Mouse (Mus musculus): ENCODE measurements around the gene Rbm19. TPM values are rescaled to one million over a fixed set of nuclear protein-coding genes. Genes with fewer than 3 reads are reported as not detected.

The Rbm19 gene
- polyA plus RNA-seq (2015; fragmentation: Nextera tagmentation; extraction: Ambion mirVana), result 8.8 and 10.5 TPM in 2 replicates

DNA sequence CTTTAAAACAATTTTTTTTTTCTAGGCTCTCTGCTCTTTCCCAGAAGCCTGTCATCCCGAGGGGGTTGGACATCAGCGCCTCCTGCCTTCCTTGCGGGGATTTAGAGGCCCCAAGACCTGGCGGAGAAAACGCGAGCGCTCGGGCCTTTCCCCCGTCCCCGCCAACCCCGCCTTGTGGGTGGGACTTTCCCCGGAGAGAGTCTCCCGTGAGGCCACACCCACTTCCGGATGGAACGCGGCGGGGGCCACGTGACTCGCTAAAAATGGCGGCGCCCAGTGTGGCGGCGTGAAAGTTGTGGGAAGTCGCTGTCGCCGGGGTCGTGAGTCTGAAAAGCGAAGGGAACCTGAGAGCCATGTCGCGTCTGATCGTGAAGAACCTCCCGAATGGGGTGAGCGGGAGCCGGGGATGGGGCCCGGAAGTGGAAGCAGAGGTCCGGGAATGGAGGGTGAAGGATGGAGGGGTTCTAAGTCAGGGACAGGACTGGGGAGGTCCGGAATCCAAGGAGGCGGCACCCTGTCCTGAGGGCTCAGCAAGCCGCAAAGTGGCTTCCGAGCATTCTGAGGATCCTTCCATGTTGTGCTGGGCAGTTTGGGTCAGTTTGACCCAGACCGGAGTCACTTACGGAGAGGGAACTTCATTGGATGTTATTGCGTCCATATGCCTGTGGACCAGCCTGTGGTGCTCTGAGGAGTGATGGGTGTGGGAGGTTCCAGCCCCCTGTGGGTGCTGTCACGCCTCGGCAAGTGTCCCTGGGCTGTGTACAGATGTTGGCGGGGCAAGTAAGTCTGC, at the start of gene Rbm19:
TSS of gene Rbm19 (plus strand) at position 205 of the 790 bp plus-strand sequence.
- Histone ChIP-seq H3K27ac (ENCODE audit: low read length) (no peak within 1 kb of the TSS), H3K4me1 (ENCODE audit: control insufficient read depth, low read depth, low read length) (peaks cover 9% of the 10 kb centered on the region), H3K36me3 (ENCODE audit: control insufficient read depth, insufficient read depth) (peaks cover 7% of the 10 kb centered on the region; the same call in 1 of the 2 replicates), H3K4me2 (ENCODE audit: low read depth, low read length) (peak within 1 kb of the TSS; percentile 79), H3K27me3 (ENCODE audit: control insufficient read depth, insufficient read depth, low read depth, low read length) (peaks cover 3% of the 10 kb centered on the region; the same call in 1 of the 2 replicates), H3K9me3 (replicated peaks; ENCODE audit: control insufficient read depth, low read length) (no peaks in the 10 kb centered on the region), H3K9ac (ENCODE audit: low read depth, low read length) (peak within 1 kb of the TSS; percentile 60), H3K4me3 (ENCODE audit: low read depth, low read length) (peak within 1 kb of the TSS; percentile 73)
- ATAC-seq (ENCODE audit: low read depth), result peak; percentile 91
- under 1% methylated on average over 46 of the region's 46 CpGs for WGBS (ENCODE audit: insufficient replicate concordance)

DNA sequence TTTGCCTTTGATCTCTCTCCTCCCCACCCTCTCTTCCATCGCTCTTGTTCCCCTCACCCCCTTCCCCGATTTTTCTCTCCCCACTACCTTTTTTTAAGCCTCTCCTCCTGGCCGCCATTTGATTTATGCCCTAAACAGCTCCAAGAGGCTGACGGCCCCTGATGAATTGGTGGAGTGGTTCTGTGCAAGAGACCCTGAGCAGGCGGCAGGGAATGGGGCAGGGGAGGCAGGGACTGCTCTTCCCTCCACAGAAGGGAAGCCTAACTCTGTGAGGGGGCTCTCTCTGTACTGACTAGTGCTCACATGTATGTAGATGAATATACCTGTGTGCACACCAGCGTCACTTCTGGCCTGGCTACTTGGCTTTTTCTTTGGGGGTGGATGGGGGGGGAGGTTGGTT, 49.0 kb upstream of the Rbm19 start:
- no peak overlapping the region for H3K9ac ChIP-seq (ENCODE audit: low read depth, low read length)
- no peak overlapping the region for H3K27ac ChIP-seq (ENCODE audit: low read length)
- no peak overlapping the region for H3K4me3 ChIP-seq (ENCODE audit: low read depth, low read length)
- WGBS (ENCODE audit: insufficient replicate concordance), result 25% methylated on average over 6 of the region's 6 CpGs
- no peak for ATAC-seq (ENCODE audit: low read depth)
- H3K9me3 ChIP-seq (replicated peaks; ENCODE audit: control insufficient read depth, low read length), result no peaks in the 10 kb centered on the region
- H3K4me1 ChIP-seq (ENCODE audit: control insufficient read depth, low read depth, low read length), result no peaks in the 10 kb centered on the region
- no peak overlapping the region for H3K4me2 ChIP-seq (ENCODE audit: low read depth, low read length)
- no peaks in the 10 kb centered on the region for H3K36me3 ChIP-seq (ENCODE audit: control insufficient read depth, insufficient read depth)
- no peaks in the 10 kb centered on the region for H3K27me3 ChIP-seq (ENCODE audit: control insufficient read depth, insufficient read depth, low read depth, low read length)

DNA sequence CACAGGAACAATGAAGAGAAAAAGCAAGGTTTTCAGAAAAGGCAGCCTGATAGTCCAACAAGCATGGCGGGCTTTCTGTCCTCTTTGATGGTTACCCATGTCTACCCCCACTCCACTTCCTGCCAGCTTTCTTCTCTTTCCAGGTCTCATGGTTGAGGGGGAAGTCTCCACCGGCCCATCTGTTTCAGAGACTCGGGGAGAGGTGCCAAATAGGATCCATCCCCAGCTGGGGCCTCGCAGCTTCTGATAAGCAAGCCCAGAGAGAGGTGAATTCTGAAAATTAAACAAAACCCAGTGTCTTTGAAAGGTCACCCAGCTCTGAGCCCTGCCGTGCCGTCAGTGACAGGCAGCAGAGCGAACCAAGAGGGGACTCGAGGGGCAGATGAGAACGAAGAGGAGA, 42.2 kb upstream of the Rbm19 start:
- Histone ChIP-seq H3K36me3 (ENCODE audit: control insufficient read depth, insufficient read depth) (no peaks in the 10 kb centered on the region), H3K4me1 (ENCODE audit: control insufficient read depth, low read depth, low read length) (no peaks in the 10 kb centered on the region), H3K27ac (ENCODE audit: low read length) (no peak overlapping the region), H3K9me3 (replicated peaks; ENCODE audit: control insufficient read depth, low read length) (no peaks in the 10 kb centered on the region), H3K4me3 (ENCODE audit: low read depth, low read length) (no peak overlapping the region), H3K9ac (ENCODE audit: low read depth, low read length) (no peak overlapping the region), H3K4me2 (ENCODE audit: low read depth, low read length) (no peak overlapping the region), H3K27me3 (ENCODE audit: control insufficient read depth, insufficient read depth, low read depth, low read length) (no peaks in the 10 kb centered on the region)
- no peak for ATAC-seq (ENCODE audit: low read depth)
- 41% methylated on average over 9 of the region's 9 CpGs for WGBS (ENCODE audit: insufficient replicate concordance)

GRCm38 (mm10) chr5:120080027-120080426, 36.2 kb upstream of the Rbm19 start:
- Histone ChIP-seq H3K27me3 (ENCODE audit: control insufficient read depth, insufficient read depth, low read depth, low read length) (no peaks in the 10 kb centered on the region; the same call in 1 of the 2 replicates), H3K27ac (ENCODE audit: low read length) (no peak overlapping the region), H3K9me3 (replicated peaks; ENCODE audit: control insufficient read depth, low read length) (no peaks in the 10 kb centered on the region), H3K36me3 (ENCODE audit: control insufficient read depth, insufficient read depth) (no peaks in the 10 kb centered on the region), H3K4me1 (ENCODE audit: control insufficient read depth, low read depth, low read length) (no peaks in the 10 kb centered on the region), H3K4me2 (ENCODE audit: low read depth, low read length) (no peak overlapping the region), H3K9ac (ENCODE audit: low read depth, low read length) (no peak overlapping the region), H3K4me3 (ENCODE audit: low read depth, low read length) (no peak overlapping the region)
- no peak for ATAC-seq (ENCODE audit: low read depth)
- WGBS (ENCODE audit: insufficient replicate concordance), result 42% methylated on average over 9 of the region's 9 CpGs

GRCm38 (mm10) chr5:120080468-120080867, 35.8 kb upstream of the Rbm19 start:
- Histone ChIP-seq H3K27me3 (ENCODE audit: control insufficient read depth, insufficient read depth, low read depth, low read length) (no peaks in the 10 kb centered on the region; the same call in 1 of the 2 replicates), H3K27ac (ENCODE audit: low read length) (no peak overlapping the region), H3K4me3 (ENCODE audit: low read depth, low read length) (no peak overlapping the region), H3K4me1 (ENCODE audit: control insufficient read depth, low read depth, low read length) (no peaks in the 10 kb centered on the region), H3K9me3 (replicated peaks; ENCODE audit: control insufficient read depth, low read length) (no peaks in the 10 kb centered on the region), H3K36me3 (ENCODE audit: control insufficient read depth, insufficient read depth) (no peaks in the 10 kb centered on the region), H3K4me2 (ENCODE audit: low read depth, low read length) (no peak overlapping the region), H3K9ac (ENCODE audit: low read depth, low read length) (no peak overlapping the region)
- WGBS (ENCODE audit: insufficient replicate concordance), result 55% methylated on average over 6 of the region's 6 CpGs
- ATAC-seq (ENCODE audit: low read depth), result no peak

DNA sequence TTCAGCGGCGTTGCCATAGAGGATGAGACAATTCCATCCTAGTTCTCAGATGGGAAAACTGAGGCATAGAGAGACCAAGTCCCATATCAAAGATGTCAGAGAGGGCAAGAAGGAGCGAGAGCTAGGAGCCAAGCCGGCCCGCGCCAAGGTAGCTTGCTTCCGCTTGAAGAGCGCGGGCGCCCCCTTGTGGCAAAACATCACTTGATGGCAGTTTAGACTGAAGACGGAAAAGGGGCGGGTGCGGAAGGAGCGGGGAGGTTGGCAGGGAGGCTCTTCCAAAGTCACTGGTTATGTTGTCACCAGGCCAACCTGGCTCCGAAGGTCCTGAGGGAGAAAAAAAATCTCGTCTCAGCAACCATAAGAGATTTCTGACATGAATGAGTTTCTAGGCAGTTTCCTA, 27.7 kb upstream of the Rbm19 start:
- WGBS (ENCODE audit: insufficient replicate concordance), result 1% methylated on average over 16 of the region's 16 CpGs
- no peak overlapping the region for H3K4me2 ChIP-seq (ENCODE audit: low read depth, low read length)

DNA sequence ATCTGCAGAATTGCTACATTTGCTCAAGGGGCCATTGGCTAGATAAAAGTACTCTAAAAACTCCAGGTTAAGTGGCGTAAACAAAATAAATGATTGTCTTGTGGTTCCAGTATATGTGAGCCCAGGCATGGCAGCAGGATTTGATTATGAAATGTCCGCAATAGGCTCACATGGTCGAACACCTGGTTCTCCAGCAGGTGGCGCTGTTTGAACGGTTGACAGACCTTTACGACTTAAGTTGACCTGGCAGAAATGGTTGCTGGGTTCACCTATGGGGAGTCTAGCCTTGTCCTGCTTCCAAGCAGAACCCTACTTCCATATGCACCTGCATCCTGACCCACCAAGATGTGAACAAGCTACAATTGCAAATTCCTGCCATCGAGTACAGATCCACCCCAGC, 21.7 kb upstream of the Rbm19 start:
- Histone ChIP-seq H3K4me1 (ENCODE audit: control insufficient read depth, low read depth, low read length) (no peaks in the 10 kb centered on the region), H3K27ac (ENCODE audit: low read length) (no peak overlapping the region), H3K36me3 (ENCODE audit: control insufficient read depth, insufficient read depth) (no peaks in the 10 kb centered on the region), H3K4me2 (ENCODE audit: low read depth, low read length) (no peak overlapping the region), H3K9me3 (replicated peaks; ENCODE audit: control insufficient read depth, low read length) (no peaks in the 10 kb centered on the region), H3K27me3 (ENCODE audit: control insufficient read depth, insufficient read depth, low read depth, low read length) (no peaks in the 10 kb centered on the region), H3K9ac (ENCODE audit: low read depth, low read length) (no peak overlapping the region), H3K4me3 (ENCODE audit: low read depth, low read length) (no peak overlapping the region)
- ATAC-seq (ENCODE audit: low read depth), result no peak
- WGBS (ENCODE audit: insufficient replicate concordance), result 39% methylated on average over 7 of the region's 7 CpGs

More for the DNA sequence above, 27.7 kb upstream of the Rbm19 start:
- no peak for ATAC-seq (ENCODE audit: low read depth)
- no peaks in the 10 kb centered on the region for H3K36me3 ChIP-seq (ENCODE audit: control insufficient read depth, insufficient read depth)
- H3K27me3 ChIP-seq (ENCODE audit: control insufficient read depth, insufficient read depth, low read depth, low read length), result peaks cover 4% of the 10 kb centered on the region; the same call in 1 of the 2 replicates
- no peaks in the 10 kb centered on the region for H3K9me3 ChIP-seq (replicated peaks; ENCODE audit: control insufficient read depth, low read length)
- no peak overlapping the region for H3K9ac ChIP-seq (ENCODE audit: low read depth, low read length)
- no peak overlapping the region for H3K27ac ChIP-seq (ENCODE audit: low read length)
- H3K4me1 ChIP-seq (ENCODE audit: control insufficient read depth, low read depth, low read length), result no peaks in the 10 kb centered on the region
- no peak overlapping the region for H3K4me3 ChIP-seq (ENCODE audit: low read depth, low read length)

- Histone ChIP-seq H3K36me3 (ENCODE audit: control insufficient read depth, insufficient read depth) (no peaks in the 10 kb centered on the region), H3K4me1 (ENCODE audit: control insufficient read depth, low read depth, low read length) (no peaks in the 10 kb centered on the region), H3K4me3 (ENCODE audit: low read depth, low read length) (no peak overlapping the region), H3K4me2 (ENCODE audit: low read depth, low read length) (no peak overlapping the region), H3K9me3 (replicated peaks; ENCODE audit: control insufficient read depth, low read length) (no peaks in the 10 kb centered on the region), H3K9ac (ENCODE audit: low read depth, low read length) (no peak overlapping the region), H3K27ac (ENCODE audit: low read length) (no peak overlapping the region), H3K27me3 (ENCODE audit: control insufficient read depth, insufficient read depth, low read depth, low read length) (no peaks in the 10 kb centered on the region)
- ATAC-seq (ENCODE audit: low read depth), result no peak
- 59% methylated on average over 9 of the region's 9 CpGs for WGBS (ENCODE audit: insufficient replicate concordance)
Observed at GRCm38 (mm10) chr5:120097042-120097441, 19.2 kb upstream of the Rbm19 start.

GRCm38 (mm10) chr5:120100814-120101213, 15.5 kb upstream of the Rbm19 start:
- Histone ChIP-seq H3K4me3 (ENCODE audit: low read depth, low read length) (no peak overlapping the region), H3K27me3 (ENCODE audit: control insufficient read depth, insufficient read depth, low read depth, low read length) (no peaks in the 10 kb centered on the region), H3K4me2 (ENCODE audit: low read depth, low read length) (no peak overlapping the region), H3K36me3 (ENCODE audit: control insufficient read depth, insufficient read depth) (no peaks in the 10 kb centered on the region), H3K9ac (ENCODE audit: low read depth, low read length) (no peak overlapping the region), H3K4me1 (ENCODE audit: control insufficient read depth, low read depth, low read length) (no peaks in the 10 kb centered on the region), H3K27ac (ENCODE audit: low read length) (no peak overlapping the region), H3K9me3 (replicated peaks; ENCODE audit: control insufficient read depth, low read length) (no peaks in the 10 kb centered on the region)
- WGBS (ENCODE audit: insufficient replicate concordance), result 73% methylated on average over 6 of the region's 6 CpGs
- ATAC-seq (ENCODE audit: low read depth), result no peak

All from liver, embryonic 16.5 days (tissue).